Mouse (Mus musculus): ENCODE results near the gene Ltk. TPM values are rescaled to one million over a fixed set of nuclear protein-coding genes. Genes with fewer than 3 reads are reported as not detected.

Gene Ltk
- polyA plus RNA-seq, 1 experiment from 2014 or later: 0.79 TPM

DNA sequence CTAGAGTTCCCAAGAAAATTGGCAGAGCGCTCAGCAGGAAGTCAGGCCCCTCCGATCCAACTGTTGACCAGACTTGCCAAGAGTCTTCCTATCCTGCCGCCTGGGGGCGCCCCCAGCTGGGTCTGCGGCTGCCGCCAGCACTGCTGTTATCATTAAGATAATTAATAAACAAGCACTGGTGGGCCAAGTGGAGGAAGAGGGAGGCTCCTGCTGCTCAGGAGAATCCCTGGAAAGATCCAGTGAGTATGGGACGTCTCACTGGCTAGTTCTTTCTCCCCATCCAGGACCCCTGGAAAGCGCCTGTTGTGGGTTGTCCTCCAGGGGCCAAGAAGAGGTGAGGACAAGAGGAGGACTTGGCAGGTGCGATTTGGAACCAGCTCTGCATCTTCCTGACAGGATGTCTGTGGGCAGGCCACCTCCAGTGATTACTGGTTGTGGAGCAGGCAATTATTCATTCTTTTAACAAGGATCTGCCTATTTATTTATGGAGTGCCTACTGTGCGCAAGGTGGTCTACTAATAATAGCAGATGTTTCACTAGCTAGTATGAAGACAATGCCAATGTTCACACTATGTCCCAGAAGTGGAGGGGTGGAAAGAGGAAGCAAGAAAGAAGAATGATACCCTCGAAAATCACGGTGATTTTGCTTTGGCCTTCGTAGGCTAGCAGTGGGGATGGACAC is 38.2 kb upstream of the Ltk start:
- no peaks in the 10 kb centered on the region for H3K36me3 ChIP-seq (ENCODE audit: insufficient read depth, low read length)
- no peak overlapping the region for H3K4me3 ChIP-seq (ENCODE audit: low read depth, low read length)
- TF ChIP-seq EP300 (IDR thresholded peaks at IDR 0.05) (0 out of 2 replicates have a peak, but pooled peaks have one; percentile 19), CTCF (IDR thresholded peaks at IDR 0.05) (peak; percentile 79)
- no peak overlapping the region for H3K9ac ChIP-seq (replicated peaks; ENCODE audit: low read depth)
- H3K4me1 ChIP-seq (ENCODE audit: insufficient read depth, low read depth, low read length): no peaks in the 10 kb centered on the region; the same call in 1 of the 2 replicates
- no peak overlapping the region for H3K27ac ChIP-seq (ENCODE audit: low read length)
- DNase-seq (ENCODE audit: low spot score) (peak; percentile 89), ATAC-seq (peak; percentile 58)
- no peaks in the 10 kb centered on the region for H3K27me3 ChIP-seq (replicated peaks; ENCODE audit: insufficient read depth, low read length)
- peak overlapping the region; percentile 100; the same call in 1 of the 2 replicates for H3K4me2 ChIP-seq (replicated peaks; ENCODE audit: low read depth, low read length)
- H3K9me3 ChIP-seq (ENCODE audit: low read length): no peaks in the 10 kb centered on the region
- WGBS: 10% methylated on average over 13 of the region's 13 CpGs

DNA sequence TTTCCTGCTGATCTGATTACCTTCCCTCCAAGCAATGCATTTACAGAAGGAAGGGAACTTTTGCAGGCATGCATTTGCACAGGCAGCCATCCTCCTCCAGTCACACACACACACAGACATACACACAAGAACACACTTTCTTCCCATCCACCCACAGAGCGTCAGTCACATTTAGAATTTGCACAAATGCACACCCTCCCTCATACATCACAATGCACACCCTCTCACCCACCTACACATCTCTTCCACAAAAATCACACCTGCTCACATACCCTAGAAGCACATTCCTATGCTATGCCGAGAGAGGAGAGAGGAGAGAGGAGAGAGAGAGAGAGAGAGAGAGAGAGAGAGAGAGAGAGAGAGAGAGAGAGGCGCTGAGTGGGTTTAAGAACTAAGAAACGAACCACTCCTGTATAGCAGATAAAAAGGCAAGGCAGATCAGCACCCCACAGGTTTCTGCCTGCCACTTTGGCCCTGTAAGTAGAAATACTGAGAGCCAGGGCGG is 37.1 kb upstream of the Ltk start, which contains the start of gene Tyro3:
Tyro3 (plus strand) TSS at position 455 of the 505 bp plus-strand sequence.
- ATAC-seq: no peak
- TF ChIP-seq CTCF (IDR thresholded peaks at IDR 0.05): no peak
- no peak for TF ChIP-seq EP300 (IDR thresholded peaks at IDR 0.05)
- no peaks in the 10 kb centered on the region for H3K36me3 ChIP-seq (ENCODE audit: insufficient read depth, low read length)
- H3K27ac ChIP-seq (ENCODE audit: low read length): no peak within 1 kb of the TSS
- H3K27me3 ChIP-seq (replicated peaks; ENCODE audit: insufficient read depth, low read length): no peaks in the 10 kb centered on the region
- DNase-seq (ENCODE audit: low spot score): no peak
- 63% methylated on average over 5 of the region's 5 CpGs for WGBS
- H3K9me3 ChIP-seq (ENCODE audit: low read length): no peaks in the 10 kb centered on the region
- no peaks in the 10 kb centered on the region; the same call in 1 of the 2 replicates for H3K4me1 ChIP-seq (ENCODE audit: insufficient read depth, low read depth, low read length)
- 0 out of 2 replicates have a peak within 1 kb of the TSS, but pooled peaks have one; percentile 100 for H3K4me2 ChIP-seq (replicated peaks; ENCODE audit: low read depth, low read length)
- H3K4me3 ChIP-seq (ENCODE audit: low read depth, low read length): no peak within 1 kb of the TSS
- no peak within 1 kb of the TSS for H3K9ac ChIP-seq (replicated peaks; ENCODE audit: low read depth)

DNA sequence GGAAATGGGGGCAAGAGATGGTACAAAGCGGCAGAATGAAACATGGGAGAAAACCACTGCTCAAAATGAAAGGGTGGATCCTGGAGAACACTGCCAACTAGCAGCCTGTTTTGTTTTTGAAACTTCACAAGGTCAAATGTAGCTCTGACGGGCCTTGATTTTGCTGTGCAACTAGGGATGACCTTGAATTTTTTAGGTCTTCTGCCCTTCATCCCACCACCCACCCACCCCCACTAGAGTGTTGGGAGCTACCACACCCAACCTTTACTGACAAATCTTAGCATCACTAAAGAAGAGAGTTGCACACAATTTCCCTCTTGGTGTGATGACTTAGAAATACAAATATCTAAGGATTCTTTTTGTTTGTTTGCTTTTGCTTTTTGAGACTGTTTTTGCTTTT is 29.8 kb upstream of the Ltk start:
- 70% methylated on average over 2 of the region's 2 CpGs for WGBS
- H3K4me3 ChIP-seq (ENCODE audit: low read depth, low read length): no peak overlapping the region
- H3K4me1 ChIP-seq (ENCODE audit: insufficient read depth, low read depth, low read length): peaks cover 7% of the 10 kb centered on the region; the same call in 1 of the 2 replicates
- H3K9ac ChIP-seq (replicated peaks; ENCODE audit: low read depth): no peak overlapping the region
- no peaks in the 10 kb centered on the region for H3K36me3 ChIP-seq (ENCODE audit: insufficient read depth, low read length)
- ATAC-seq: no peak
- no peak for TF ChIP-seq EP300 (IDR thresholded peaks at IDR 0.05)
- no peak for TF ChIP-seq CTCF (IDR thresholded peaks at IDR 0.05)
- DNase-seq (ENCODE audit: low spot score): no peak
- H3K27me3 ChIP-seq (replicated peaks; ENCODE audit: insufficient read depth, low read length): no peaks in the 10 kb centered on the region
- no peaks in the 10 kb centered on the region for H3K9me3 ChIP-seq (ENCODE audit: low read length)
- no peak overlapping the region for H3K27ac ChIP-seq (ENCODE audit: low read length)
- H3K4me2 ChIP-seq (replicated peaks; ENCODE audit: low read depth, low read length): no peak overlapping the region

DNA sequence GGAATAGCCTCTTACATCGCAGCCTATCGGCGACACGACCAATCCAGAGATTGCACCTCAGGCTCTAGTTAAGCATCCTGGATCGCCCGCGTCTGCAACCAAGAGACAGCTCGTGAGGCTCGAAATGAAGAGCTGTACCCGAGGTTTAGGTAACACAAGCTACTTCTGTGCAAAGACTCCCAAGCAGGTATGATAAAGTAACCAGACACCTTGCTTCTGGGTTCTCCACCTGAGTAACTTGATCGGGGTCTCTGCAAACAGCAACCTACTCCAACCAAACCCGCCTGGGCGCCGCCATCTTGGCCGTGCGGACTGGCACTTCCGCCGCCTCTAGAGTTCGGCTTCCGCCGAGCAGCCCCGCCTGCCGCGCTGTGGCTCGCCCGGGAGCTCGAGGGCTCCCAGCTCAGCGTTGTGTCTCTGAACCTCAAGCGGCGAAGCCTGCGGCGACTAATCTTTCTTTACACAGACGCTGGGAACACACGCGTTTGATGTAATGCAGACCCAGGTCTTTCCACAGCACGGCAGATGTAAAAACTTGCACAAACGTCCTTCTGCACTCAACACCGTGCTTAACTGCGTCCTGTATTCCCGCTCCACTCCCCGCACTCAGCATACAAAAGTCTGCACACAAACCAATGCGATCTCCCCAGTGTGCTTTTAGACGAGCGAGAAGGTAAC is 27.1 kb upstream of the Ltk start, which contains the start of gene Rpap1:
Rpap1 (minus strand) TSS at position 332 of the 678 bp plus-strand sequence.
- ATAC-seq: peak; percentile 96
- WGBS: under 1% methylated on average over 44 of the region's 44 CpGs
- H3K9me3 ChIP-seq (ENCODE audit: low read length): no peaks in the 10 kb centered on the region; the same call in 1 of the 2 replicates
- no peaks in the 10 kb centered on the region for H3K27me3 ChIP-seq (replicated peaks; ENCODE audit: insufficient read depth, low read length)
- H3K36me3 ChIP-seq (ENCODE audit: insufficient read depth, low read length): no peaks in the 10 kb centered on the region
- H3K4me2 ChIP-seq (replicated peaks; ENCODE audit: low read depth, low read length): peak within 1 kb of the TSS; percentile 79
- peaks cover 7% of the 10 kb centered on the region; the same call in 1 of the 2 replicates for H3K4me1 ChIP-seq (ENCODE audit: insufficient read depth, low read depth, low read length)
- H3K4me3 ChIP-seq (ENCODE audit: low read depth, low read length): peak within 1 kb of the TSS; percentile 64
- TF ChIP-seq EP300 (IDR thresholded peaks at IDR 0.05) (no peak), CTCF (IDR thresholded peaks at IDR 0.05) (no peak)
- peak; percentile 81 for DNase-seq (ENCODE audit: low spot score)
- H3K27ac ChIP-seq (ENCODE audit: low read length): peak within 1 kb of the TSS; percentile 54
- peak within 1 kb of the TSS; percentile 41 for H3K9ac ChIP-seq (replicated peaks; ENCODE audit: low read depth)

GRCm38 (mm10) chr2:119767246-119767645 is 7.0 kb upstream of the Ltk start:
- Histone ChIP-seq H3K27me3 (replicated peaks; ENCODE audit: insufficient read depth, low read length) (no peaks in the 10 kb centered on the region), H3K4me2 (replicated peaks; ENCODE audit: low read depth, low read length) (no peak overlapping the region), H3K4me1 (ENCODE audit: insufficient read depth, low read depth, low read length) (no peaks in the 10 kb centered on the region), H3K9me3 (ENCODE audit: low read length) (no peaks in the 10 kb centered on the region), H3K4me3 (ENCODE audit: low read depth, low read length) (no peak overlapping the region), H3K36me3 (ENCODE audit: insufficient read depth, low read length) (0 out of 2 replicates have a peak, but pooled peaks cover 4% of the 10 kb centered on the region), H3K9ac (replicated peaks; ENCODE audit: low read depth) (no peak overlapping the region), H3K27ac (ENCODE audit: low read length) (no peak overlapping the region)
- ATAC-seq (no peak), DNase-seq (ENCODE audit: low spot score) (no peak)
- TF ChIP-seq CTCF (IDR thresholded peaks at IDR 0.05) (peak; percentile 51), EP300 (IDR thresholded peaks at IDR 0.05) (no peak)
- WGBS: 90% methylated on average over 6 of the region's 6 CpGs

- no peak overlapping the region for H3K4me2 ChIP-seq (replicated peaks; ENCODE audit: low read depth, low read length)
- H3K4me1 ChIP-seq (ENCODE audit: insufficient read depth, low read depth, low read length): 0 out of 2 replicates have a peak, but pooled peaks cover under 1% of the 10 kb centered on the region
- H3K27me3 ChIP-seq (replicated peaks; ENCODE audit: insufficient read depth, low read length): peaks cover 7% of the 10 kb centered on the region; the same call in 1 of the 2 replicates
- WGBS: 67% methylated on average over 4 of the region's 4 CpGs
- no peak overlapping the region for H3K27ac ChIP-seq (ENCODE audit: low read length)
- no peak overlapping the region for H3K9ac ChIP-seq (replicated peaks; ENCODE audit: low read depth)
- no peak for DNase-seq (ENCODE audit: low spot score)
- H3K36me3 ChIP-seq (ENCODE audit: insufficient read depth, low read length): no peaks in the 10 kb centered on the region
- TF ChIP-seq EP300 (IDR thresholded peaks at IDR 0.05): no peak
- TF ChIP-seq CTCF (IDR thresholded peaks at IDR 0.05): no peak
- no peak overlapping the region for H3K4me3 ChIP-seq (ENCODE audit: low read depth, low read length)
- no peaks in the 10 kb centered on the region for H3K9me3 ChIP-seq (ENCODE audit: low read length)
- ATAC-seq: no peak
These were observed 3.7 kb upstream of the Ltk start for GRCm38 (mm10) chr2:119763924-119764323.
